Mouse (Mus musculus) brain, adult 2 months (tissue): ENCODE results near the gene Csrp3.
A peak's percentile ranks its signal among the peaks of the same experiment; 100 is the strongest.

ENCODE experiments used
- DNase-seq: peaks from one replicate; pipeline ENCODE4 v3.0.0; 2011; ENCODE audit warnings: low read depth, low spot score

Gene Csrp3

DNA sequence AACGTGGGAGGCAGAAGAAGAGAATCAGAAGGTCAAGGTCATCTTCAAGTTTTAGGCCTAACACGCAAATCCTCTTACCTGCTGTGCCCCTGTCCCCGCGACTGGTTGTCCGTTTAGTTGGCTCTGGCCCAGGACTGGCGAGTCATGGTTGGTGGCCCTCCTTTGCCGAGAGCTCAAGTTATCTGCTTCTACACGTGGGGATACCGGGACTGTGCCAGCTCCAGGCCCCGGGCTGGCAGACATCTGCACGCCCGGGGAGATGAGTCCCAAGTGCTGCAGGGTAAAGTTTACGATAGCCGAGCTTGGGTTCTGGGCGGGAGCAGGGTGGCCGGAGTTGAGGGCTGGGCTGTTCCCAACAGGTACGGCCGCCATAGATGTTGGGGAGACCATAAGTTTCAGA is 19.7 kb upstream of the Csrp3 start:
- no peak for DNase-seq

GRCm38 (mm10) chr7:48864671-48865458 is 17.0 kb upstream of the Csrp3 start:
- no peak for DNase-seq

DNA sequence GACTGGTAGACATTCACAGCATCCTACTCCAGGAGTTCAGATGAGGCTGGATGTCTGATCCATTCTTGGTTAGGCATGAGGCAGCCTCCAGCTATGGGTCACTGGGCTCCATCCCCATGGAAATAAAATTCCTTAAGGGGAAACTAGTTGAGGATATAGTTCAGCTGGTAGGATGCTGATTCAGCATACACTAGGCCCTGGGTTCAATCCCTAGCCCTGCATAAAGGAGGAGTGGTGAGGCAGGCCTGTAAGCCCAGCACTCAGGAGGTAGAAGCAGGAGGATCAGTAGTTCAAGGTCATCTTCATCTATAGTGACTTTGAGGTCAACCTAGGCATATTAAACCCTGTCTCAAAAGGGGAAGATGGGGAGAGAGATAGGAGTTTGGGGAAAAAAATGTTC is 16.4 kb upstream of the Csrp3 start:
- no peak for DNase-seq

DNA sequence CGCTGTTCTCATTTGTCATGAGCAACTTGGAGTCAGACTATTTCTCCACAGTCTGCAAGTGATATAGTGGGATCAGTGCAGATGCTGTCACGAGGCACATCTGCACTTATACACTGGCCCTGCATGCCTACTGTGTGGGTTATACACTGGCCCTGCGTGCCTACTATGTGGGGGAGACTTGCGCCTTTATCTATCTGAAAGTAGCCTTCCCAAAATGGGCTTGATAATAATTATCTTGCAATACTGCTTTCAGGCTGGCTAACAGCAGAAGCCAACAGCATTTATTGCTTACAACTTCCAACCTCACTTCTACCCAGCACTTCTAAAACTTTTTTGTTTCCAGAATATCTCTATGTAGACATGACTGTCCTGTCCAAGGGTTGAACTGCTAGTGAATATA is 14.0 kb upstream of the Csrp3 start:
- no peak for DNase-seq

GRCm38 (mm10) chr7:48860948-48861347 is 13.1 kb upstream of the Csrp3 start:
- no peak for DNase-seq

DNA sequence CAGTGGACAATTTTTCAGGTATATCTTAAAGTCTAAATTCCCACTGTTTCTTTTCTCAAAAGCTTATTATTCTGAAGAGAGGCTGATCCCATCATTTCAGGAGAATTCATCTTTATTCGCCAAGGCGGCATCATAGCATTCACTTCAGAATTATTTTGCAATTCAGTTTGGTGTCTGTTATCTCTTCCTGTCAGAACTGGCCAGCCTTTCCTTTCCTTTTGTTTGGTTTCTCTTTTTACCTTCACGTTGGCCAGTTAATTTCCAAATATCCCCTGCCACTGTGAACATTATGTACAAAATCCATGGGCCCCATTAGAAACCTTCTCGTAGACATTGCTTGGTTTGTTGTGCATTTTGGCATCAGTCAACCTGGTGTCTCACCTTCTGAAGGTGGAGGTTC is 11.5 kb upstream of the Csrp3 start:
- no peak for DNase-seq

DNA sequence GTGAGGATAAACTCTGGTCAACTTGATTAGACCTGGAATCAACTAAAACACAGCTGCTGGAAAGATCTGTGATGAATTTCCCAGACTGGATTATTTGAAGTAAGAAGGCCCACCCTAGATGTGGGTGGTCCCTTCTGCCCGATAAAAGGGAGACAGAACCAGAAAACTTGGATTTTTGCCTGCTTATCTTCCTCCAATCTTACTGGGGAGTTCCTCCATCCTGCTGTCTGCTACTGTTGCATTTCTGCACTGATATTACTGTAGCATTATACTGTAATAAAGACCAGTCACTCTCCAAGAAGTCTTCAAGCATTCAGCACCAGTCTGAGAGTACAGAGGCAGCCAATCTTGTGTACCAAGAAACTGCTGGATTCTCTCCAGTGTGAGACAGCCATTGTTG is 10.4 kb upstream of the Csrp3 start:
- DNase-seq, result no peak

- no peak for DNase-seq
Observed at GRCm38 (mm10) chr7:48855461-48855860, 7.6 kb upstream of the Csrp3 start.

GRCm38 (mm10) chr7:48853496-48853895 is 5.7 kb upstream of the Csrp3 start:
- no peak for DNase-seq

- DNase-seq, result no peak
Observed at GRCm38 (mm10) chr7:48851529-48852104, 3.8 kb upstream of the Csrp3 start.

- no peak for DNase-seq
Observed at GRCm38 (mm10) chr7:48846755-48847154, 1.1 kb downstream of the Csrp3 start.

DNA sequence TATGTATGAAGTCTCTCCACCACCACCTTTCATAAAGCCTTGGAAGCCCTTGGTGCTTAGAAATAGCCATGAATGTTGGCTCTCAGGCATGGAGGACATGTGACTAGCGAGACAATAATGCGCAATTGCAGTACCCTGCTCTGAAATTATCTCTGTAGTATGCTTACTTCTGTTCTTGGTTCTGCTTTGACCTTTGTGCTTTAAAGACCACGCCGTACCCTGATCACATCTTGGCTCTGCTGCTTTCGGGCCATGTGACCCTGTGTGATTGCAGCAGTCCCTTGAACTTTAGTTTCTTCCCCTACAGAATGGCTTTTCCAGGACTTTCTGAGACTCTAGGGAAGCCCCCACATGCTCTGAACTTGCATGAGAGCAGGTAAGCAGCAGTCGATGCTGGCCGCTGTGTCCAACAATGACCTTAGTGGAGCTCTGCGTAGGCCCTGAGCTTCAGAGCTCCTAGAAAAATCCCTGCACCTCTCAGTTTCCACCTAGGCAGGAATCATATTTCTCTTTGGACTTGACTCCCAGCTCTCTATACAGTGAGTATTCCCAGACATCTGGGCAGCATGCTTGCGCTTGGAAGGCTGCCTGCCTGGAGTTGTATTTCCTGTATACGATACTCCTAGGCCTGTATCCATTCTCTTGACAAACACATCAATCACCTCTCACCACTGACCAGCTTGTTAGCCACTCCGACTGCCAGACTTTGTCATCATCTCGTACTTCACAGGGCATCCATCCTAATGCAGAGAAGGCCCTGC is 2.4 kb downstream of the Csrp3 start:
- no peak for DNase-seq

- DNase-seq, result no peak
Observed at GRCm38 (mm10) chr7:48843541-48843940, 4.3 kb downstream of the Csrp3 start.

DNA sequence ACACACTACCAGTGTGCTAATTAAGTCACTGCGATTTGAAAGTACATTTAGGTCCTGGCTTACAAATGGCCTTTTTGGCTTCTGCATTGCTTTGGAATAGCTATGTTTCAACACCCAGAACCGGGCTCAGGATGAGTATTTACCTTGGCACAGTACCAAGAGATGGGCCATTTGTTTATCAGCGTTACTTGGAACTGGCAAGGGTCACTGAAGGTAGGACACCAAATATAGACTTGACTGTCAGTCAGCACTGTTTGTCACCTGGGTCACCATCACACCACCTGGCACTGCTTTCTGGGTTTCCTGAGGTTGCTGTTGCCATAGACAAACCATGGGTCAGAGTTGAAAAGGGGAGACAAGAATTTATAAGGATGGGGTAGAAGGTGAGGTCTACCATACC is 5.5 kb downstream of the Csrp3 start:
- DNase-seq, result no peak

- DNase-seq, result no peak
Observed at GRCm38 (mm10) chr7:48841538-48841937, 6.3 kb downstream of the Csrp3 start.

GRCm38 (mm10) chr7:48840545-48840944 is 7.3 kb downstream of the Csrp3 start:
- DNase-seq, result no peak

DNA sequence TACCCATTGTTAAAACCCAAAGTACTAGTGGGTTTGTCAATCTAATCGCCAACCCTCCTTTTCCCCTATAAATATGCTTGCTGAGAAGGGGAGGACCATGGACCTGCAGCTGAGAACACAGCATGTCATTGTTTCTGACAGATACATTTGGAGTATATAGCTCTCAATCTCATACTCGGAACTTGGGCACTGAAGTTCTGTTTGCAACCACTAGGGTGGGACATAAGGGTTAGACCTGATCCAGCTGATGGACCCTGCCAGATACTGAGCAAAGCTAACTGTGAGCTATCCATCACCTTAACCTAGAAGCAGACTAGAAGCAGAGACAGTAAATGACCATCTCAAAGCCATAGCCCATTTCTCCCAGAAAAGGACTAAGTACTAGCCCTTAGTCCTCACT is 9.4 kb downstream of the Csrp3 start:
- DNase-seq, result no peak

DNA sequence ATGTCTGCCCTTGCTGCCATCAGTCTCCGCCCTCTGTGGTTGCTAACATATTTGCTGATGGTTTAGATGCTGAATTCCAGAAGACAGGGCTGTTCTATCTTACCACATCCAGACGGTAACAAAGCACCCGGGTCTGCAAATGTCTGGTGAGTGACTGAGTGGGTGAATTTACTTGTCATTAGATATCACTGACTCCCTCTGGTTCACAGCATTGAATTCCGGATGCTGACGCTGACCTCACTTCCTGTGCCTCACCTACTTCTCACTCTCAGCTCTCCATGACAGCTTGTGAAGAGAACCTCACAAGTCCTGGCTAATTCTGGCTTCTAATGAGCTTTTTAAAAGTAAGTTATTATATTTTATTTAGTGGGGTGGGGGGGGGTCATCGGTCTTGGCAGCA is 10.9 kb downstream of the Csrp3 start:
- no peak for DNase-seq

DNA sequence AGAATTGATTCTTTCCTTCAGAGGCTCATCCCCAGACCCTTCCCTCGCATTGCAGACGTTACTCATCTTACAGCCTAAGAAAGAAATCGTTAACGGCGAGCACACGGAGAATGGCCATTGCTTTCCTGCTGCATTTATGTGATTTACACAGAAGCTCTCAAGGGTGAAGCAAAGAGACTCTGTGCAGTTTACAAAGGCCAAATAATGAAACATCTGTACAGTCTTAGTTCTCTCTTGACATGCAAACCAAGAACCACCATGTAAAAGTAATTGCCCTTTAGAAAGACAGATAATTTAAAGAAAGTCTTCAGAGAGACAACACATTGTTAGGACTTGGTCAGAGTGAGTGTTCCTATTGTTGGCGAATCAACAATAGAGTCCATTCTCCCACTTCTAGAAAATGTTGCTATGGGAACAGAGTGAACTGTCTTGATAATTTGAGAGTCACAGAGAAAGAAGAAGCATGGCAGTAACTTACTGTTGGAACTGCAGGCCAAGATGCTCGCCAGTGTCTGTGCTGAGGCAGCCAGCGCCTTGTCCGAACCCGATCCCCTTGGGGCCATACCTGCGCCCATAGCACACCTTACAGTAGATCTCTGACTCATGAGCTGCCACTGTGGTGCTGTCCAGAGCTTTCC is 12.7 kb downstream of the Csrp3 start:
- peak; percentile 42 for DNase-seq

GRCm38 (mm10) chr7:48834371-48834970 is 13.4 kb downstream of the Csrp3 start:
- peak; percentile 27 for DNase-seq

GRCm38 (mm10) chr7:48832735-48833134 is 15.1 kb downstream of the Csrp3 start:
- DNase-seq, result no peak

DNA sequence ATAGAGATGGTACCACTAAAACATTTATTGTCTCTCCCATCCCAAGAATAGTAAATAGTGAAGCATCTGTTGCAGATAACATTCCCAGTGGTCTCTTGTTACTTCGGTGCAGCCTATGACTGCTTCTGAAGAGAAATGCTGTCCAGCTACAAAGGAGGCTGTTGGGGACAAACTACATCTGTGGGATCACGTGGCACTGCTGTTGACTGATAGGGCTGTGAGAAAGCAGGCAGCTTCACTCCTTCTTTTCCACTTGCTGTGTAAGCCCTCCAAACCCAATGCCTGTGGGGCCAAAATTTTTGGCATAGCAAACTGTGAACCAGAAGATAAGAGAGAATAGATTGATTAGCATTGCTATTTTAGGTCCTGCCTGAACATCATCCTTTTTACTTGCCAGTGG is 17.4 kb downstream of the Csrp3 start:
- DNase-seq, result no peak
